Mouse (Mus musculus): ENCODE results near the gene Zfp846. TPM values are rescaled to one million over a fixed set of nuclear protein-coding genes. Genes with fewer than 3 reads are reported as not detected.
"Not testable (repeated sequence)": the region's sequence is repeated elsewhere in the genome, so short reads cannot be mapped to it uniquely, and the experiment has no call there.

Gene Zfp846
- polyA plus RNA-seq (2016; fragmentation: Nextera tagmentation; extraction: Ambion mirVana), result 17.8 and 20.0 TPM in 2 replicates

- Histone ChIP-seq H3K4me3 (peak within 1 kb of the TSS; percentile 63), H3K27me3 (ENCODE audit: insufficient read depth, poor library complexity, severe bottlenecking) (peaks cover 23% of the 10 kb centered on the region), H3K27ac (peak within 1 kb of the TSS; percentile 92), H3K9me3 (peaks cover 2% of the 10 kb centered on the region; the same call in 1 of the 2 replicates), H3K36me3 (peaks cover 31% of the 10 kb centered on the region), H3K4me1 (replicated peaks) (peaks cover 4% of the 10 kb centered on the region; the same call in 1 of the 2 replicates)
- DNase-seq (ENCODE audit: low spot score), result peak; percentile 99
- under 1% methylated on average over 30 of the region's 30 CpGs for WGBS
These were observed at the start of gene Zfp846 for GRCm38 (mm10) chr9:20581175-20581634. TSS of gene Zfp846 (plus strand) at chr9:20581291.

- Histone ChIP-seq H3K27ac (no peak overlapping the region), H3K27me3 (ENCODE audit: insufficient read depth, poor library complexity, severe bottlenecking) (no peaks in the 10 kb centered on the region), H3K4me3 (no peak overlapping the region), H3K4me1 (replicated peaks) (no peaks in the 10 kb centered on the region), H3K9me3 (no peaks in the 10 kb centered on the region), H3K36me3 (no peaks in the 10 kb centered on the region)
- DNase-seq (ENCODE audit: low spot score), result no peak
- 82% methylated on average over 8 of the region's 8 CpGs for WGBS
These were observed 46.7 kb upstream of the Zfp846 start for GRCm38 (mm10) chr9:20534326-20534926.

GRCm38 (mm10) chr9:20536598-20536997 lies 44.5 kb upstream of the Zfp846 start:
- no peak overlapping the region for H3K27ac ChIP-seq
- no peaks in the 10 kb centered on the region for H3K36me3 ChIP-seq
- no peaks in the 10 kb centered on the region for H3K4me1 ChIP-seq (replicated peaks)
- no peaks in the 10 kb centered on the region for H3K9me3 ChIP-seq
- no peaks in the 10 kb centered on the region for H3K27me3 ChIP-seq (ENCODE audit: insufficient read depth, poor library complexity, severe bottlenecking)
- no peak overlapping the region for H3K4me3 ChIP-seq
- no peak for DNase-seq (ENCODE audit: low spot score)
- 84% methylated on average over 2 of the region's 2 CpGs for WGBS

DNA sequence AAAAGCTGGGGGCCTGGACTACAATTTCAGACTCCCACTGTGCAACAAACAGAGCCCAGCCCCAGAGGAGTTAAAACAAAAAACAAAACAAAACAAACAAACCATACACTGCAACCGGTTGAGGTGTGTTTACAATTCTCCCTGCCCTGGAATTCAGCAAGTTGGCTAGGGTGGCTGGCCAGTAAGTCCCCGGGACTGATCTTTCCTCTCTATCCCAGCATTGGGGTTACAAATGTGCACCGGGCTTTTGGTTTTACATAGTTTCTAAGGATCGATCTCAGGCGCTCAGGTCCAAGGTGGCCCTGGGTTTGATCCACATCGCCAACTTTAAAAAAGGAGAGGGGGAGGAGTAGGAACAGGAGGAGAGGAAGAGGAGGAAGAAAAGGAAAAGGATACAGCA lies 37.6 kb upstream of the Zfp846 start:
- no peaks in the 10 kb centered on the region for H3K9me3 ChIP-seq
- peak overlapping the region; percentile 57 for H3K4me3 ChIP-seq
- WGBS, result 33% methylated on average over 6 of the region's 6 CpGs
- DNase-seq (ENCODE audit: low spot score), result peak; percentile 3
- H3K27ac ChIP-seq, result peak overlapping the region; percentile 94
- peaks cover 13% of the 10 kb centered on the region for H3K4me1 ChIP-seq (replicated peaks)
- H3K36me3 ChIP-seq, result no peaks in the 10 kb centered on the region
- H3K27me3 ChIP-seq (ENCODE audit: insufficient read depth, poor library complexity, severe bottlenecking), result 0 out of 2 replicates have a peak, but pooled peaks cover 8% of the 10 kb centered on the region

DNA sequence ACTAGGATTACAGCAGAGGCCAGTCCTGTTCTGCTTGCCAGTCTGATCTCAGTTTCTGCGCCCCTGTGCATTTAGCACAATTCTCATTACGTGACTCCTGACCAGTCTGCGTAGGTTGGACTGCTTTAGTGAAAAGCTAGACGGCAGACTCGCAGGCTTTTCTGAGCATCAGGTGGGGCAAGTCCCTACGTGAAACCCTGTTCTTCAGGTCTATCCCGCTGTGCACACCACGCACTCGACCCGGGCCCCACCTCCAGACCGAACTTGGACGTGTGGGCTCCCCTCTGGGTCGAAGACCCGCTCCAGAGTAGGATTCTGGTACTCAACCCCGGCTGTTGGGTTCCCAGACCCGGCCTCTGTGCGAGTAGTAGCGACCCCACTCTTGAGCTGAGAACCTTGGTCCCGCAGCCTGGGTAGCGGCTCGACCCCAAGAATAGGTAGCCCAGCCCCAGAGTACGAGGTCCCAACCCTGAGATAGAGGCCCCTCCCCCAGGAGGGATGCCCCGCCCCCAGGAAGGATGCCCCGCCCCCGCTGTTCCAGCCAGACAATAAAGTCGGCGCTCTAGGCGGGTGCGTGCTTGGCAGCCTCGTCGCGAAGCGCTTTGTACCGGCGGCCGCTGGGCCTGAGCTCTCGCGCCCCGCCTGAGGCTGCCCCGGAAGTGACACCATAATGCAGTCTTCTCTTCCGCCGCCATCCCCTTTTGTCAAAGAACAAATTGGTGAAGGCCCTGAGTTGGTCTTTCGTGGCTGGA lies 36.8 kb upstream of the Zfp846 start:
- WGBS, result 2% methylated on average over 43 of the region's 43 CpGs
- Histone ChIP-seq H3K36me3 (no peaks in the 10 kb centered on the region), H3K9me3 (no peaks in the 10 kb centered on the region), H3K27me3 (ENCODE audit: insufficient read depth, poor library complexity, severe bottlenecking) (0 out of 2 replicates have a peak, but pooled peaks cover 8% of the 10 kb centered on the region), H3K4me1 (replicated peaks) (peaks cover 13% of the 10 kb centered on the region), H3K27ac (peak overlapping the region; percentile 94), H3K4me3 (peak overlapping the region; percentile 57)
- peak; percentile 96 for DNase-seq (ENCODE audit: low spot score)

- peak; percentile 5 for DNase-seq (ENCODE audit: low spot score)
- Histone ChIP-seq H3K36me3 (no peaks in the 10 kb centered on the region), H3K9me3 (no peaks in the 10 kb centered on the region), H3K27me3 (ENCODE audit: insufficient read depth, poor library complexity, severe bottlenecking) (0 out of 2 replicates have a peak, but pooled peaks cover 8% of the 10 kb centered on the region), H3K4me1 (replicated peaks) (peaks cover 13% of the 10 kb centered on the region), H3K27ac (peak overlapping the region; percentile 94), H3K4me3 (peak overlapping the region; percentile 57)
- 27% methylated on average over 8 of the region's 8 CpGs for WGBS
These were observed 35.9 kb upstream of the Zfp846 start for GRCm38 (mm10) chr9:20545151-20545550.

DNA sequence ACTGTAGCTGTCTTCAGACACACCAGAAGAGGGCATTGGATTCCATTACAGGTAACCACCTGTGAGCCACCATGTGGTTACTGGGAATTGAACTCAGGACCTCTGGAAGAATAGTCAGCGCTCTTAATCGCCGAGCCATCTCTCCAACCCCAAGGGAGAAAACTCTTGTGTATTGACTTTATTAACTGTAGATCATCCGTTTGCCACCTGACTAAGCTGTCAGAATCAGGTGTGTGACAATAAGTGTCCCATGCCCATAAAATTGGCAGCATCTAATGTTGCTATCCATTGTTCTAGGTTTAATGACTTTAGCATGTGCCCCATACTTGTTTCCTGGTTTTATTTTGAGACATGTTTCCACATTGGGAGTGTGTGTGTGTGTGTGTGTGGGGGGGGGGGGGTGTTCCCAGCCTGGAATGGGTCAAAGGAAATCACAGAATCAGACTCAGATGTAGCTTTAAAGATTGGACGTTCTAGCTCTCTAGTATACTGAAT lies 29.3 kb upstream of the Zfp846 start:
- Histone ChIP-seq H3K4me3 (no peak overlapping the region), H3K9me3 (no peaks in the 10 kb centered on the region), H3K27me3 (ENCODE audit: insufficient read depth, poor library complexity, severe bottlenecking) (no peaks in the 10 kb centered on the region), H3K36me3 (no peaks in the 10 kb centered on the region), H3K27ac (no peak overlapping the region), H3K4me1 (replicated peaks) (no peaks in the 10 kb centered on the region)
- WGBS, result 65% methylated on average over 5 of the region's 5 CpGs
- DNase-seq (ENCODE audit: low spot score), result no peak

DNA sequence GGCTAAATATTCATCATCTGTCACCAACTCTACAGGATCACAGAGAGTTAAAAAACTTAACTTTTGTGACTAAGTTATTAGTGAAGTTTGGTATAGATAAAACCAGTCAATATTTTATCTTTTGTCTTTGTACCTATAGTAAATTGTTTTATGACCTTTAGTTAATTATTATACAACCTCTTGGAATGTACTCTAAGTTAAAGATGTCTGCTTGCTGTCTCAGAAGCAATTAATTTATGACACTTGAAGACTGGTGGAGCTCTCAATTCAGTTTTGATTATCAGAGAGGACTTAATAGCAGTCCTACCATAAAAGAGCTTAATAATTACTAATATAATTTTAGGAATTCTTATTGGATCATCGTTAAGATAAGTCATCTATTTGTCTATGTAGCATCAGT lies 28.4 kb upstream of the Zfp846 start:
- 81% methylated on average over 1 of the region's 1 CpGs for WGBS

GRCm38 (mm10) chr9:20562177-20562576 lies 18.9 kb upstream of the Zfp846 start:
- Histone ChIP-seq H3K27ac (no peak overlapping the region), H3K27me3 (ENCODE audit: insufficient read depth, poor library complexity, severe bottlenecking) (peaks cover 3% of the 10 kb centered on the region; the same call in 1 of the 2 replicates), H3K4me1 (replicated peaks) (no peaks in the 10 kb centered on the region), H3K4me3 (no peak overlapping the region), H3K9me3 (peaks cover 8% of the 10 kb centered on the region; the same call in 1 of the 2 replicates), H3K36me3 (no peaks in the 10 kb centered on the region)
- DNase-seq (ENCODE audit: low spot score), result no peak
- WGBS, result 84% methylated on average over 5 of the region's 5 CpGs

More for the DNA sequence above, 28.4 kb upstream of the Zfp846 start:
- Histone ChIP-seq H3K27ac (no peak overlapping the region), H3K27me3 (ENCODE audit: insufficient read depth, poor library complexity, severe bottlenecking) (no peaks in the 10 kb centered on the region), H3K4me1 (replicated peaks) (no peaks in the 10 kb centered on the region), H3K4me3 (no peak overlapping the region), H3K9me3 (no peaks in the 10 kb centered on the region), H3K36me3 (no peaks in the 10 kb centered on the region)
- no peak for DNase-seq (ENCODE audit: low spot score)

- H3K4me1 ChIP-seq (replicated peaks); H3K36me3 ChIP-seq; H3K27me3 ChIP-seq (ENCODE audit: insufficient read depth, poor library complexity, severe bottlenecking); H3K9me3 ChIP-seq; H3K27ac ChIP-seq; H3K4me3 ChIP-seq; DNase-seq (ENCODE audit: low spot score): not testable (repeated sequence)
- WGBS, result 74% methylated on average over 3 of the region's 3 CpGs
These were observed 15.6 kb upstream of the Zfp846 start for GRCm38 (mm10) chr9:20565326-20566030.

- peaks cover 5% of the 10 kb centered on the region for H3K27me3 ChIP-seq (ENCODE audit: insufficient read depth, poor library complexity, severe bottlenecking)
- no peaks in the 10 kb centered on the region for H3K4me1 ChIP-seq (replicated peaks)
- peaks cover 8% of the 10 kb centered on the region; the same call in 1 of the 2 replicates for H3K9me3 ChIP-seq
- no peak overlapping the region for H3K27ac ChIP-seq
- no peak overlapping the region for H3K4me3 ChIP-seq
- no peak for DNase-seq (ENCODE audit: low spot score)
- no peaks in the 10 kb centered on the region for H3K36me3 ChIP-seq
These were observed 10.0 kb upstream of the Zfp846 start for GRCm38 (mm10) chr9:20571060-20571459.

DNA sequence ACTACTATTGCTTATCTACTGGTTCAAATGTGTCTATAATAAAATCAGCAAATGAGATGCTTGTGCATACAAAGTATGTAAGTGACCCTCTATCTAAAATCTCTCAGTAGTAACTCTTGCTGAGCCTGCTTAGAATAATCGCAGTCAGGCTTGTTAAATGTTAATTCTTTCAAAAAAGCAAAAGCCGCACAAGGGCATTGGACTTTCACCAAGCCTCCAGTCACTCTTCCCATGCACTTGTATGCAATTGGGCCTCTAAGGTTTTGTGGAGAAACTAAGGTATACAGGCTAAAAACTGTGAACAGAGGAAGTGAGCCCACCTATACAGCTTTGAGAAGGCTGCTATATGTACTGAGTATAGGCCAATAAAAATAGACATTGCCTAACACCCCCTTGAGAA lies 4.5 kb upstream of the Zfp846 start:
- 85% methylated on average over 2 of the region's 2 CpGs for WGBS
- Histone ChIP-seq H3K4me1 (replicated peaks) (peaks cover 4% of the 10 kb centered on the region; the same call in 1 of the 2 replicates), H3K27me3 (ENCODE audit: insufficient read depth, poor library complexity, severe bottlenecking) (peaks cover 26% of the 10 kb centered on the region), H3K27ac (no peak overlapping the region), H3K9me3 (peaks cover 8% of the 10 kb centered on the region; the same call in 1 of the 2 replicates), H3K4me3 (no peak overlapping the region), H3K36me3 (no peaks in the 10 kb centered on the region)
- no peak for DNase-seq (ENCODE audit: low spot score)

All from hindbrain, embryonic 10.5 days (tissue).